Mouse (Mus musculus) cerebellum, postnatal 36 days (tissue): Measurements from ENCODE around the gene Lgr6.

Experiments
- DNase-seq, 2 experiments: peaks; one replicate each; pipeline ENCODE4 v3.0.0; 2021 to 2022; ENCODE audit warnings: mixed read lengths in 2 of 2

Gene Lgr6

GRCm38 (mm10) chr1:134947590-134947989 is 157.5 kb downstream of the Lgr6 start:
- DNase-seq: no peak

DNA sequence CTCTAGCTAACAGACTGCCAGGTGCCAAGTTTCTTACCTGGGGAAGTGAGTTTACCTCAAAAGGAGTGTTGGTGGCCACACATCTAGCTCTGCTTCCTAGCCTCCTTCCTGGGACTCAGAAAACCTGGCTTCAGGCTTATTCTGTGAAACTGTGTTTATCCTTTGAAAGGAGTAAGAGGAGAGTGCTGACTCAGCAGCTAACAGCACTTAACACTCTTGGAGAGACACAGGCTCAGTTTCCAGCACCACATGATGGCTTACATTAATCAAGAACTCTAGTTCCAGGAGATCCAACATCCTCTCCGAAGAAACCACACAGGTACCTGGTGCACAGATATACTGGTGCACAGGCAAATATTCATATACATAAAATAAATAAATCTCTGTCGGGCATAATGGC is 162.2 kb downstream of the Lgr6 start:
- no peak for DNase-seq

- no peak for DNase-seq
Observed at GRCm38 (mm10) chr1:134940863-134941262, 164.2 kb downstream of the Lgr6 start.

DNA sequence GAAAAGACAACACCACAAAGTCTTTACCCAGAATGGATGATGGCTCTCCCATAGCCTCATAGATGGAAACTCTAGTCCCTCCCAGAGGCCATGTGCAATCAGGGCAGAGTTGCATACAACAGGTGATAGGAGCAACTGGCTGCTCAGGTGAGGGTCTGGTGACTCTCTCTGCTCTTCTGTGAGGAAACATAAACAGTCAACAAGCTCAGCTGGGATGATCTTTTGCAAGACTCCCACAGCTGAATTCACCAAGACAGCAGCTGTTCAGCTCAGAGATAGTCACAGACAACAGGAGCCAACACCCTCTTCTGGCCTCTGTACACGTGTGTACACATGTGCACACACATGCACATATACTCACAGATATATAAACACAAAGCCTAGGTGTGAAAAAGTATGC is 166.8 kb downstream of the Lgr6 start:
- no peak for DNase-seq

- DNase-seq: no peak
Observed at GRCm38 (mm10) chr1:134936335-134936734, 168.7 kb downstream of the Lgr6 start.
